Mouse (Mus musculus): Measurements from ENCODE around the gene Il12rb1. TPM values are rescaled to one million over a fixed set of nuclear protein-coding genes. Genes with fewer than 3 reads are reported as not detected.
A peak's percentile ranks its signal among the peaks of the same experiment; 100 is the strongest.

The Il12rb1 gene
- polyA plus RNA-seq, 1 experiment from 2014 or later = 0.08 TPM

GRCm38 (mm10) chr8:70791975-70792691, 16.1 kb upstream of the Il12rb1 start:
- peak; percentile 85 for ATAC-seq (replicated peaks)
- Histone ChIP-seq H3K4me2 (replicated peaks) (peak overlapping the region; percentile 58), H3K9ac (replicated peaks) (peak overlapping the region; percentile 81), H3K27me3 (no peaks in the 10 kb centered on the region), H3K9me3 (no peaks in the 10 kb centered on the region), H3K36me3 (peaks cover 15% of the 10 kb centered on the region), H3K4me1 (peaks cover 38% of the 10 kb centered on the region), H3K27ac (replicated peaks) (peak overlapping the region; percentile 88), H3K4me3 (peak overlapping the region; percentile 62)
- WGBS = 6% methylated on average over 58 of the region's 58 CpGs

DNA sequence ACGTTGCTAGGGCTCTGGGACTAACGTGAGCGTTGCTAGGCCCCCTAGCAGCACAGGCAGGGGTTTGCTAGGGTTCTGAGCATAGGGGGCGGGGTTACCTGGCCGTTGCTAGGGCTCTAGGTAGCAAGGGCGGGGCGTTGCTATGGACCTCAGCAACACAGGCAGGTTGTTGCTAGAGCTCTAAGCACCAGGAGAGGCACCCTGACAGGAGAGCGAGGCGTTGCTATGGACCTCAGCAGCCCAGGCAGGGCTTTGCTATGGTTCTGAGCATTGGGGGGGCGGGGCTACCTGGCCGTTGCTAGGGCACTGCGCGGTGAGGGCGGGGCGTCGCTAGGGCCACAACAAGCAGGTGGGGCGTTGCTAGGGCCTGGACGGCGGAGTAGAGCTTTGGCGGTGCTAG, 15.5 kb upstream of the Il12rb1 start:
- ATAC-seq (replicated peaks) = no peak; the same call in none of the 2 replicates
- peaks cover 40% of the 10 kb centered on the region for H3K4me1 ChIP-seq
- peaks cover 11% of the 10 kb centered on the region for H3K36me3 ChIP-seq
- H3K27ac ChIP-seq (replicated peaks) = peak overlapping the region; percentile 88
- no peaks in the 10 kb centered on the region for H3K27me3 ChIP-seq
- peak overlapping the region; percentile 81 for H3K9ac ChIP-seq (replicated peaks)
- H3K4me3 ChIP-seq = peak overlapping the region; percentile 62
- no peaks in the 10 kb centered on the region for H3K9me3 ChIP-seq
- H3K4me2 ChIP-seq (replicated peaks) = peak overlapping the region; percentile 58
- 0% methylated on average over 20 of the region's 20 CpGs for WGBS

DNA sequence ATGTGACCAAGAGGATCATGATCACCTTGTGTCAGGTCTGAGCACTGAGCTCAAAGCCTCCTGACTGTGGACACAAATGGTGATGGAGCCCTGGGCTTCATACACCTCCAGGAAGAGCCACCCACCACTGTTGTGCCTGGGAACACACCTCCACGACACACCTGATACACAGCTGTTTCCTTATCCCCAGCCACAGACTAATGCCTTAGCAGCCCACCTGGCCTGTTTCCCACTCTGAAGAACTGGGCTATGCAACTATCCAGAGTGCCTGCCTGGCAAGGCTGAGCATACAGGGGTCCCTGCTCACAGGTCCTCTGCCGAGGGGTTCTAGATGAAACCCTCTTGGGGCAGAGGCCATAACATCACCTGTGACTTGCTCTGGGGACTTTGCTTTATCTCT, 14.0 kb upstream of the Il12rb1 start:
- H3K36me3 ChIP-seq = no peaks in the 10 kb centered on the region
- peaks cover 7% of the 10 kb centered on the region; the same call in 1 of the 2 replicates for H3K27me3 ChIP-seq
- no peak for ATAC-seq (replicated peaks)
- no peak overlapping the region for H3K27ac ChIP-seq (replicated peaks)
- WGBS = 90% methylated on average over 2 of the region's 2 CpGs
- H3K4me3 ChIP-seq = no peak overlapping the region
- H3K9ac ChIP-seq (replicated peaks) = no peak overlapping the region
- H3K9me3 ChIP-seq = no peaks in the 10 kb centered on the region
- peaks cover 49% of the 10 kb centered on the region for H3K4me1 ChIP-seq
- H3K4me2 ChIP-seq (replicated peaks) = no peak overlapping the region

DNA sequence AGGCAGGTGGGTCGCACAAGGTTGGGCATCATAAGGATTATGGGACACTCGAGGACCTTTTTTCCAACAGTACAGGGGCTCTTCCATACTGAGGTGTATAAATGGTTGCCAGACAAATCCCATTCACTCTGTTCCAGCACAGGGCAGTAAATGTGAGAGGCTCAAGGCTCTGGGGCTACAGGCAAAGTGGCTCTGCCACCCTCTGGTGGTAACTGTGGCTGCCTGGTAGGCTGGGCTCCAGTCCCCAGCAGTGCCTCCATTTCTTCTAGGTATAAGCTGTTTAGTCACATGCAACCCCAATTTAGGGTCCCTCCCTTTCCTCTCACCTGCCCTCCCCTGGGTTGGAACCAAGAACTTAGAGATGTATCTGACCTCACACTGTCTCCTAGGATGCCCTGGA, 12.9 kb upstream of the Il12rb1 start:
- H3K9ac ChIP-seq (replicated peaks) = no peak overlapping the region
- H3K4me3 ChIP-seq = no peak overlapping the region
- no peak overlapping the region for H3K27ac ChIP-seq (replicated peaks)
- no peaks in the 10 kb centered on the region for H3K9me3 ChIP-seq
- H3K4me2 ChIP-seq (replicated peaks) = no peak overlapping the region
- no peak for ATAC-seq (replicated peaks)
- H3K36me3 ChIP-seq = no peaks in the 10 kb centered on the region
- peaks cover 49% of the 10 kb centered on the region for H3K4me1 ChIP-seq
- 80% methylated on average over 2 of the region's 2 CpGs for WGBS
- H3K27me3 ChIP-seq = peaks cover 17% of the 10 kb centered on the region; the same call in 1 of the 2 replicates

DNA sequence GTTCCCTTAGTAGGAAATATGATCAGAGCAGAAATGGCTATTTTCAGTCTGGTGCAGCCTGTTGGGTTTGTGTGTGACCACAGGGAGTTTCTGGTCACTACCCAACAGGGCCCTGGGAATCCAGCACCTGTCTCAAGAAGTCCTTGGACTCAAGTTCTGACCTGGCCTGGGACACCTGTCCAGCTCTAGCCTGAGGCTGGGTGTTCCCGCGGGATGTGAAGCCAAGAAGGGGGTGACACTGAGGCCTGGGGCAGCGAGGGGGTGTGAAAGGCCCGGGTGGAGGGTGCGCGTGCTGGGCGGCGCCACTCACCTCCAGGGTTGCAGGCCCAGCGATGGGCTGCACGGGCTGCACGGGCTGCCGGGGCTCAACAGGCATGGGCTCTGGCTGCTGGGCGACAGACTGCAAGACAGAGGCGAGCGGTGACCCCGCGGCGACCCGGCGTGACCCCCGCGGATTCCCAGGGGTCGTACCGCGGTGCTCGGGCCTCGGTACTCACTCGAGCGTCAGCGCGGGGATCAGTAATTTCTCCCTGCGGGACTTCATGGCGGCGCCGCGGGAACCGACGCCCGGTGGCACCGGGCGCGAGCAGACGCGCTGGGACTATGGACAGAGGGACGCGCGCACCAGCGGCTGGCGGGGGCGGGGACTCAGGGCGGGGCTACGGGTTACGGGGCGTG, 11.7 kb upstream of the Il12rb1 start:
- no peaks in the 10 kb centered on the region for H3K36me3 ChIP-seq
- H3K4me3 ChIP-seq = peak overlapping the region; percentile 63
- peak overlapping the region; percentile 67 for H3K9ac ChIP-seq (replicated peaks)
- under 1% methylated on average over 54 of the region's 54 CpGs for WGBS
- H3K4me1 ChIP-seq = peaks cover 46% of the 10 kb centered on the region
- peak overlapping the region; percentile 62 for H3K27ac ChIP-seq (replicated peaks)
- peak; percentile 2; the same call in 1 of the 2 replicates for ATAC-seq (replicated peaks)
- H3K27me3 ChIP-seq = peaks cover 17% of the 10 kb centered on the region; the same call in 1 of the 2 replicates
- peak overlapping the region; percentile 92 for H3K4me2 ChIP-seq (replicated peaks)
- H3K9me3 ChIP-seq = no peaks in the 10 kb centered on the region

- Histone ChIP-seq H3K36me3 (no peaks in the 10 kb centered on the region), H3K4me3 (peak overlapping the region; percentile 63), H3K4me1 (peaks cover 40% of the 10 kb centered on the region), H3K4me2 (replicated peaks) (peak overlapping the region; percentile 92), H3K27ac (replicated peaks) (peak overlapping the region; percentile 62), H3K27me3 (peaks cover 20% of the 10 kb centered on the region; the same call in 1 of the 2 replicates), H3K9me3 (no peaks in the 10 kb centered on the region), H3K9ac (replicated peaks) (peak overlapping the region; percentile 67)
- under 1% methylated on average over 57 of the region's 57 CpGs for WGBS
- peak; percentile 86 for ATAC-seq (replicated peaks)
Observed at GRCm38 (mm10) chr8:70797081-70798070, 10.9 kb upstream of the Il12rb1 start.

DNA sequence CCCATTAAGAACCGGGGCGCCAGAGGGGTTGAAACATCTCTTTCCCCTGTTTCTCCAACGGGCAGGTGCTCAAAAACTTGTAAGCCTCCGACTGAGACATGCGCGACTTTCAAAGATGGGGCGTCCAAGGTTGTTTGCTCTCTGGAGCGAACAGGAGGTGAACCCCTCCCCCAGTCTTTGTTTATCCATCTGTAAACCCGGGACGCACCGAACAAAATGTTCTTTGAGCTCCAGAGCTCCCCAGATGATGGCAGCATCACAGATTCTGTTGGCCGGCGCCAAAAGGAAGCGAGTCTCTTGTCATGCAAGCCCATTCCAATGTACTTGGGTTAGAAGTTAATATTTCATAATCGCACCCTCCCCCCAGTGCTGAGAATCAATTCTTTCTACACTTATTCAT, 10.0 kb upstream of the Il12rb1 start:
- Histone ChIP-seq H3K4me3 (peak overlapping the region; percentile 63), H3K36me3 (no peaks in the 10 kb centered on the region), H3K27ac (replicated peaks) (no peak overlapping the region), H3K27me3 (peaks cover 22% of the 10 kb centered on the region; the same call in 1 of the 2 replicates), H3K9ac (replicated peaks) (peak overlapping the region; percentile 67; the same call in 1 of the 2 replicates), H3K4me1 (peaks cover 32% of the 10 kb centered on the region), H3K4me2 (replicated peaks) (peak overlapping the region; percentile 92), H3K9me3 (no peaks in the 10 kb centered on the region)
- no peak for ATAC-seq (replicated peaks)
- WGBS = 10% methylated on average over 15 of the region's 15 CpGs

DNA sequence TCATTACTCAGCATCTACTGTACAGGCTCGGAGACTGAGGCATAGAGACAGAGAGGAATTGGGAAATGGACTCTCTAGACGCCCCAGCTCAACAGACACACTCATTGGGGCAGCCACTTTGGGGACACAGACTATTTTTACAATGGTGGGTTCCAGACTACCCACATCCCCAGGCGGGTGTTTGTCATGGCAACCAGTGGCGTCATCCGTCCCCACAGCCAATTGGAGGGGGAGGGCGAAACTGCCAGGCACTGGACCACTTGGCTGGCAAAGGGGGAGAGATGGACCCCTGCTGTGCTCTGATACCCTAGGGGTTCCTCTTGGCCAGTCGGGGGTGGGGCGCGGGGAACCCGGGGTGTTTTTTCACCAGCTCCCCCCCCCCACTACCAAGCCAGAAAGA, 7.6 kb upstream of the Il12rb1 start:
- H3K27ac ChIP-seq (replicated peaks) = no peak overlapping the region
- no peaks in the 10 kb centered on the region for H3K36me3 ChIP-seq
- no peak overlapping the region for H3K9ac ChIP-seq (replicated peaks)
- 49% methylated on average over 10 of the region's 10 CpGs for WGBS
- peaks cover 35% of the 10 kb centered on the region for H3K27me3 ChIP-seq
- H3K4me1 ChIP-seq = peaks cover 42% of the 10 kb centered on the region
- no peak for ATAC-seq (replicated peaks)
- no peak overlapping the region for H3K4me2 ChIP-seq (replicated peaks)
- no peak overlapping the region for H3K4me3 ChIP-seq
- H3K9me3 ChIP-seq = no peaks in the 10 kb centered on the region

GRCm38 (mm10) chr8:70801156-70801555, 7.1 kb upstream of the Il12rb1 start:
- no peak overlapping the region for H3K4me2 ChIP-seq (replicated peaks)
- H3K9me3 ChIP-seq = no peaks in the 10 kb centered on the region
- no peak overlapping the region for H3K9ac ChIP-seq (replicated peaks)
- ATAC-seq (replicated peaks) = no peak
- peaks cover 42% of the 10 kb centered on the region for H3K4me1 ChIP-seq
- H3K27me3 ChIP-seq = peaks cover 39% of the 10 kb centered on the region
- no peaks in the 10 kb centered on the region for H3K36me3 ChIP-seq
- H3K4me3 ChIP-seq = no peak overlapping the region
- WGBS = 25% methylated on average over 15 of the region's 15 CpGs
- H3K27ac ChIP-seq (replicated peaks) = no peak overlapping the region

DNA sequence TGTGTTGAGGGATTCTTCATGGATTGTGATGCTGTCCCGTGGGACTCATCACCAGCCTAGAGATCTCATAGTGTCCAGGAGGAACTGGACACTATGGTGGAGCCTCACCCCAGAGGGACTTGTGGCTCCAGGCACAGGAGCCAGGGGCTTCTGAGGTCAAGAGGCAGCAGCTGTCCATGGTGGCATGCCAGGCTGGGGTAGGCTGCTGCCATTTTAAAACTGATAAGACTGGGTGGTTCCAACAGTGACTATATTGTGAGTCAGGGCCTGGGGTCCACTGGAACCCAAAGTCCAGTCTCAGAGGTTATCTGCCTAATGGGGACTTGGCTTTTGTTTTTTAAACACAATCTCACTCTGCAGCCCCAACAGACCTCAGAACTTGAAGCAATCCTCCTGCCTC, 6.4 kb upstream of the Il12rb1 start:
- no peak overlapping the region for H3K4me2 ChIP-seq (replicated peaks)
- no peak overlapping the region for H3K4me3 ChIP-seq
- peaks cover 36% of the 10 kb centered on the region for H3K4me1 ChIP-seq
- H3K9ac ChIP-seq (replicated peaks) = no peak overlapping the region
- no peaks in the 10 kb centered on the region for H3K36me3 ChIP-seq
- no peak overlapping the region for H3K27ac ChIP-seq (replicated peaks)
- H3K9me3 ChIP-seq = no peaks in the 10 kb centered on the region
- H3K27me3 ChIP-seq = peaks cover 43% of the 10 kb centered on the region
- ATAC-seq (replicated peaks) = no peak
- 90% methylated on average over 1 of the region's 1 CpGs for WGBS

DNA sequence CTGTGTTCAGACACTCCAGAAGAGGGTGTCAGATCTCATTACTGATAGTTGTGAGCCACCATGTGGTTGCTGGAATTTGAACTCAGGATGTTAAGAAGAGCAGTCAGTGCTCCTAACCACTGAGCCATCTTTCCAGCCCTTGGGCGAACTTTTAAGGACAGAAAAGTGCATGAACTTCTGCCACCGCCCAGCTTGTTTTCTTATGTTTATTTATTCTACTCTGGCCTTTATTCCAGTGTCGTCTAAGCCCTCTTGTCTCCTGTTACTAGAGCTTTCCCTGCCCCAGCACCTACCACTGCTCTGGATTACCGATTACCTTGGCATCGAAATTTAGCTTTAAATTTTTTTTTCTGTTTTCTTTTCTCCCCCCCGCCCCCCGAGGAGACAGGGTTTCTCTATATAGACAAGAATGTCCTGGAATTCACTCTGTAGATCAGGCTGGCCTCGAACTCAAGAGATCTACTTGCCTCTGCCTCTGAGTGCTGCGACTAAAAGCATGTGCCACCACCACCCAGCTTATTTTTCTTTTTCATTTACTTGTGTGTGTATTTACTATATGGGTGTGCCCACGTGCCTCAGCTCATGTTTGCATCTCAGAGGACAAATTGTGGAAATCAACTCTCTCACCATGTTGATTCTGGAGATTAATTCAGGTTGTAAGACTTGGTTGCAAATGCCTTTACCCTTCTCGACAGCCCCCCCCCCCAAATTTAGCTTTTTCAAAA, 5.3 kb upstream of the Il12rb1 start:
- no peak overlapping the region for H3K4me3 ChIP-seq
- 74% methylated on average over 11 of the region's 11 CpGs for WGBS
- H3K27ac ChIP-seq (replicated peaks) = no peak overlapping the region
- no peaks in the 10 kb centered on the region for H3K36me3 ChIP-seq
- no peak for ATAC-seq (replicated peaks)
- H3K27me3 ChIP-seq = peaks cover 43% of the 10 kb centered on the region
- H3K4me2 ChIP-seq (replicated peaks) = no peak overlapping the region
- H3K9ac ChIP-seq (replicated peaks) = no peak overlapping the region
- H3K9me3 ChIP-seq = no peaks in the 10 kb centered on the region
- H3K4me1 ChIP-seq = peaks cover 31% of the 10 kb centered on the region

All from forebrain, embryonic 15.5 days (tissue).